Mouse (Mus musculus) cerebellum, adult 9-10 months (tissue): ENCODE measurements around the gene Dph1.

Source experiments
- DNase-seq: peaks from one replicate; pipeline ENCODE4 v3.0.0; 2022

The Dph1 gene

DNA sequence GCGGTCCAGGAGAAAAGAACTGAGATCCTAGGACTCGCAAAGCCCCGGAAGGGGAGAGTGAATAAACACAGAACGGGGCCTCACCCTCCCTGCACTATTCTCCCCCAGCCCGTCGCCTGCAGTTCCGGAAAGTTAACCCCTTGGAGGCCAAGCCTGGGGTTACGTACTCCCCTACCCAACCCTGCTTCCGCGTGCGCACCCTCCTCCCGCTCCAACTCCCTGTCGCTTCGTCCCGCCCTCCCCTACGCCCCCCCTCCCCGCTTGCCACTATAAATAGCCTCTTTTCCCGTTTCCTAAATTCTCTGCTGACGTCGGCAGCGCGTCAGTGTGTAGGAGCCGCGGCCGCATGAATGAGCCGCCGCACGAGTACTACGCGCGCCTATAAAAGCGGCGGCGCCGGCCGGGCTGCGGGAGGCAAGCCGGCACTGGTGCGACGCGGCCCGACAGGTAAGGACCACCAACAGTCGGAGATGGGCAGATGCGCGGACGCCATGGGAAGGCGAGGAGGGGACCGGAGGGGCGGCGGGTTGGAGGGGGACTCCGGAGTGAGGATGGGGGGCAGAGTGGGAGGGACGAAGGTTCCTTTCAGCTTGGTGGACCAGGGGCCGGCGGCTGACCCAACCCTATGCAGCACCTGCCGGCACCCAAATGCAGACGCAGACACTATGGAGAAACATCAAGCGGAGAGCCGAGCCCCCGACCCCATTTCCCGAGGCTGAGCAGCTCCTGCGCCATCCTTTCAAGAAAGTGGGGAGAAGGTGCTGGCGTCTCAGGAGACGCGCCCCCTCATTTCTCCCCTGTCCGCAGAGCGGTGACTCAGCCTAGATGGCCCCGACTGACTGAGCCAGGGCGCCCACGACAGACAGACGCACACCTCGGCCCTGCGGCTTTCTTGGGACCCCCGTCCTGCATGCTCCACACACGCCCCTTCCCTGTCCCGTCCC, 18.6 kb downstream of the Dph1 start:
- DNase-seq, result peak; percentile 63

DNA sequence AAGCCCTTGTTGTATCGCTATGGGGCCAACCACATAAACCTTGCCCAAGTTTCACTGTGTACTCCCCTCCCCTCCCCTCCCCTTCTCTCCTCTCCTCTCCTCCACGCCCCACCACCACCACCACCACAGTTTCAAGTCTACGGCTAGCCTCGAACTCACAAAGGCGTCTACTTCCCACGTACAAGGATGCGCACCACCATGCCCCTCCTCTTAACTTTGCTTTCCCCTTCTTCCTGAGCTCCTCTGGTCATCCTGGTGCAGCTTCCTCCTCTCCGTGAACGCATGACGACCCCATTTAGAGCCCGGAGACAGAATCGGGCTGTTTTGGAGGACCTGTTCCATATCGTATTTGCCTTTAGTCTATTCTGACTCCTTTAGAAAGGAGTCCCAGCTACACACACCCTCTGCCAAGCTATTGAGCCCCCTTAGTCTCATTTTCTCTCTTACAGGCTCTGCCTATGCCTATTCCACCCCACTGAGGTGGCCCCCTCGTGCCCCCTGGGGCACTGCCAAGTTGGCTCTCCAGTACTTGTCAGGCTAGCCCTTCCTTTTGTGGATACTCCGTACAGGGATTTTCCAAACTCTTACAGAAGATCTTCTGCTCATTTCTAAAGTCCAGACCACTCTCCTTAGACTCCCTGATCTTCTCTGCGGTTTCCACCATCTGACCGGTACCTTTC, 19.7 kb downstream of the Dph1 start:
- peak; percentile 70 for DNase-seq

DNA sequence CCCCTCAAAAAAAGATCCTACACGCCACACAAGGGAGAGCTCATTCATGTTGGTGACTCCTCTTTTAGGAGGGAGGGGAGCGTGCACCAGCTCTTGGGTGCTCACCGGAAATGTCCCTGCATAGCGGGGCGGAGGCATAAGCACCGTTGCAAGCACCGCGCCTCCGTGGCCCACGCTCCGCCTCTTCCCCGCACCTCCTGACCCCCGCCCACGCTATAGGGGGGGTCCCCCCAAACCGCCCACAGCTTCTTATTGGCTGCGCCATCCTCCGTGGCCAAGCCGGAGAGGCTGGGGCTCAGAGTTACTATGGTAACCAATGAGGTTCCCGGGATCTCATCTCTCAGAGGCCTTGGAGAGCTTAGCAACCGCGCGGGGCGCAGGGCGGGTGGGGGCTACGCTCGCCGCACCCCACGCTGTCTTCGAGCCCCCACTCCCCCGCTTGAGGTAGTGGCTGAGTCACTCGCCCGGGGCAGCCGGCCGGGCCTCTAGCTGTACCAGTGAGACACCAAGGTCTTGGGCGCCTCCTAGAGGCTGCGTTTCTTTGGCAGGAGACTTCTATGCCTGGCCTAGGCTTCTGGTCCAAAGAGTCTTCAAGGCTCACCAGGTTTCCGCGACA, 20.8 kb downstream of the Dph1 start:
- DNase-seq, result peak; percentile 97

DNA sequence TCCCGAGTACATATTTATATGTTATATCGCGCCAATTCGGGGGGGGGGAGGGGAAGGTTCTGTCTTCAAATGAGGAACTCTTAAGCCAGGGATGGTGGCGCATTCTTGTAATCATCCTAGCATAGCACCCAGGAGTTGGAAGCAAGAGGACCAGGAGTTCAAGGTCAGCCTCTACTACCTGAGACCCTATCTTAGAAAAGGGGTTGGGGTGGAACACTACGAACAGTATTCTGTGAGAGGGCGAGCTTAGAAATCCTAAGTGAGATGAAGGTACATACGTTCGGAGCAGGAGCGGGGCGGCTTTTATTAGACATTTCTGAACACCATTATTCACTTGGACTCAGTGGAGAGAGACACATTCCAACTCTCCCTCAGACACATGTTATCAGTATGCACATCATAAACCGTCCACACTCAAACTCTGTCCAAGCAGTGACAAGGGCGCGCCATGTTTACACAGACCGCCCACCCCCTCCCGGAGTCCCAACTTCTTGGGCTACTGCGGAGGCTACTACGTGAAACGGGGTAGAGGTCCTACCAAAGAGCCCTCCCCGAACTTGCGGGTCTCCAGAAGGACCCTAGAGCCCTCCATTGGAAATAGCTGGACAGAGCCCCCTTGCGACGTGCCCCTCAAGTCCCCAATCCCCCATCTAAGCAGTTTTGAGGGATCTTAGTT, 21.5 kb downstream of the Dph1 start, which contains the start of gene Hic1:
Gene Hic1, minus strand, starts transcription at position 115 of the 676 bp plus-strand sequence.
- DNase-seq, result peak; percentile 66

DNA sequence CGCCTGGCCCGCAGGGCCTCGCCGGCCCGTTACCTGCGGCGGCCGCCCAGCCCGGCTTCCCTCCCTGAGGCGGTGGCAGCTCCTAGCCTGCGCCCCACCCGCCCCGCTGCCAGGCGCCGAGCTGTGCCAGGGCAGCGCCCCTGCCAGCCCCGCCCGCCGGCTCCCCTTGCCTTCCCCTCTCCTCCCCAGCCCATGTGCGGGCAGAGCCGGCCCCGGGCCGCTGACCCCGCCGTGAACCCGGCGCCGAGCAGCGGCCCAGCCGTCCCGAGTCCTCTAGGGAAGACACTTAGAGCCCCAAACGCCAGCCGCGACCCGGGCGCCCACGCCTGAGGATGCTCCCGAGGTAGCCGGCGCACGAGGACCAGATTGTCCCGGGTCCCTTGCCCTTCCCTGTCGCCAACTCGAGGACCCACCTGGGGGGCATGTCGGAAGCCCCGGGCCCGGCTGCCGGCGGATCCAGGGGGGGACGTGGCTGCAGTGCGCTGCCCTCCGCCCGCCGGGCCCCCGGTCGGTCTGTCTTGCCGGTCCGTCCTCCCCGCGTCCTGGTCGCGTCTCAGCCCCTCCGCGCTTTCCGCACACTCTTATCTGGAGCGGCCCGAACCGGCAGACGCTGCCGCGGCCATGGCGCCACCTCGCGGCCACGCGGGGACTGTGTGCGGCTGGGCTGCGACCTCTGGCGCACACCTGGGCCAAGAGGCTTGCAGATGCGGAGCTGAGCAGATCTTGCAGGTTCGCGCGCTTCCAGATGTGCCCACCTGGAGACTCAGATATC, 22.3 kb downstream of the Dph1 start:
- peak; percentile 81 for DNase-seq

DNA sequence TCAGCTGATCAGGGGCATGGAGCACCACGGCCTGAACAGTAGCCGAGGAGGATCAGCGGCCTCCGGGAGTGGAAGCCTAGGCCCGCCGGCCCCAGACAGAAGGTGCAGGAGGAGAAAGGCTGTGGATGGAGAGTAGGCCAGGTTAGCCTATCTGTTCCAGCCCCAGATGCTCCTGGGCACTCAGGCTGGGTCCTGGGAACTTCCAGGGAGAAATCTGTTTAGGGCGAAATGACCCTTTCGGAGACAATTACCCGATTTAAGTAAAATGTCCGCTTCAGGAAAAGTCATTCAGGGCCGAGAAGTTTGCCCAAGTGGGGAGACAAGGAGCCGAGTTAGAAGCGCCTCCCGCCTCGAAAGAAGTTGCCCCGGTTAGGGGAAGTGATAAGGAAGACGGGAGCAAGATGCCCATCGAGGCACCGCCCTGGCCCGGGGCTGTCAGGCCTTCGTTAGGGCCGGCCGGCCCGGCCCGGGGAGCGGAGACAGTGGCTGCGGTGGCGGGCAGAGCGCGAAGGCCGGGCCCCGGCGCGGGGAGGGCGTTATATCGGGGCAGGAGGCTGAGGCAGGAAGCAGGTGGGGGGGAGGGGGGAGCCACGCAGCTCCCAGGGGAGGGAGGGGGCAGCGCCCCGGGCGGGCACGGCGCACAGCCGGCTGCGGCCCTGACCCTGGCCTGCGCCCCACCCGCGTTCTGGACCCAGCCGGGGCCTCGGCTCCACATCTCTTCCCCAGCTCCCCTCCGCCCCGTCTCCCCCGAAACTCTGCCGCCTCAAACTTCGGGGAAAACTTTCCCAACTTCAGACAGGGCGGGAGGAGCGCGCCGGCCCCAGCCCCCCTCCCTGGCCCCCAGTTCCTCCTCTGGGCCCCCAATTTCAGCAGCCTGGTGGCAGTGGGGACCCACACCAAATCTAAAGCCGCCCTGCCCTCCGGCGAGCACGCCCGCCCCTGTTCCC, 23.1 kb downstream of the Dph1 start:
- no peak for DNase-seq

DNA sequence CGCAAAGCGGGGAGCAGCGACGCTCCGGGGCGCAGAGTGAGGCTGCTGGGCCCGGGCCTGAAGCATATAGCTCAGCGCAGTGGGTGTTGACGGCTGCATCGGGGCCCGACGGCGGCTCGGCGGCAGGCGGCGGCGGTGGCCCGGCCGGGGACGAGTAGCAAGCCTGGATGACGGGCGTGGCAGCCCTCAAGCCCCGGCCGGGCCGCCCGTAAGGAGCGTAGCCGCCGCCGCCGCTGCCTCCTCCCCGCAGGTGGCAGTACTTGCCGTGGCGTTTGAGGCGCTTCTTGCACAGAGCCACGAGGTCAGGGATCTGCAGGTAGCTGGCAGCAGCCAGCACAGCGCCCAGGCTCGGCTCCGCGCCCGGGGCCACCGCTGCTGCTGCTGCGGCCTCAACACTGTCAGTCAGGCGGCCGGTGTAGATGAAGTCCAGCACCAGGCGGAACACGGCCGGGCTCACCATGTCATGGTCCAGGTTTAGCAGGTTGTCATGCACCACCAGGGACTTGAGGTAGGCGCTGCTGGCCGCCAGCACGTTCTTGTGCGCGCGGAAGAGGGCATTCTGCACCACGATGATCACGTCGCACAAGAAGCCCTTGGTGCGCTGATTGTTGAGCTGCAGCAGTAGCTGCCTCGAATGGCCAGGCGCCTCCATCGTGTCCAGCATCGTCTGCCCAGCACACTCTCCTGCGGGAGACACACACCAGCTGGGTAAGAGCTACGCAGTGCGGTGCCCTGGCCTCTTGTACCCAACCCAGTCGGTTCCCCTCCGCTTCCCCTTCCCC, 24.0 kb downstream of the Dph1 start:
- no peak for DNase-seq

DNA sequence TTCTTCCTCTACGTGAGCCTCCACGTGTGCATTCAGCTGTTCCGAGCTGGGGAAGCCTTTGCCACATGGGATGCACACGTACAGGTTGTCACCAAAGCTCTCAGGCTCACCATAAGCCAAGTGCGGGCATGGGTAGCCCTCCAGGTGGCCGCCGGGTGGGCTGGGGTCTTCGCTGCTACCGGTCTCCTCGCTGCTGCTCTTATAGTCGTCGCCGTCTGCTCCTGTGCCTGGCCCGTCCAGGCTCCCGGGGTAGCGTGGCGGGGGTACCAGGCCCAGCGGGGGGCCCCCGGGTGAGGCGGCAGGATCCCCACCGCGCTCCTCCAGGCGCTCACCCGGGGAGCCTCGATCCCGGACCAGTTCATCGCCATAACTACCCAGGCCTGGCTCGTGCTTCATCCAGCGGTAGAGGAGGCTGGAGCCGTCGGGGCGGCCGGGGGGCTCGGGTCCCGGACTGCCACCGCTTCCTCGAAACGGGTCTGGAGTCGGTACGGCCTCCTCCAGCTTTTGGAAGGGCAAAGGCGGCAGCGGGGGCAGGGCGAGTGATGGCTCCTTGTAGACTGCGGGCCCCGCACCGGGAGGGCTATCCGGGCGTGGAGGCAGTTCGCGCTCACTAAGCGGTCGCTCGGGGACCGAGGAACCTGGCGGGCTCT, 24.7 kb downstream of the Dph1 start:
- DNase-seq, result no peak

DNA sequence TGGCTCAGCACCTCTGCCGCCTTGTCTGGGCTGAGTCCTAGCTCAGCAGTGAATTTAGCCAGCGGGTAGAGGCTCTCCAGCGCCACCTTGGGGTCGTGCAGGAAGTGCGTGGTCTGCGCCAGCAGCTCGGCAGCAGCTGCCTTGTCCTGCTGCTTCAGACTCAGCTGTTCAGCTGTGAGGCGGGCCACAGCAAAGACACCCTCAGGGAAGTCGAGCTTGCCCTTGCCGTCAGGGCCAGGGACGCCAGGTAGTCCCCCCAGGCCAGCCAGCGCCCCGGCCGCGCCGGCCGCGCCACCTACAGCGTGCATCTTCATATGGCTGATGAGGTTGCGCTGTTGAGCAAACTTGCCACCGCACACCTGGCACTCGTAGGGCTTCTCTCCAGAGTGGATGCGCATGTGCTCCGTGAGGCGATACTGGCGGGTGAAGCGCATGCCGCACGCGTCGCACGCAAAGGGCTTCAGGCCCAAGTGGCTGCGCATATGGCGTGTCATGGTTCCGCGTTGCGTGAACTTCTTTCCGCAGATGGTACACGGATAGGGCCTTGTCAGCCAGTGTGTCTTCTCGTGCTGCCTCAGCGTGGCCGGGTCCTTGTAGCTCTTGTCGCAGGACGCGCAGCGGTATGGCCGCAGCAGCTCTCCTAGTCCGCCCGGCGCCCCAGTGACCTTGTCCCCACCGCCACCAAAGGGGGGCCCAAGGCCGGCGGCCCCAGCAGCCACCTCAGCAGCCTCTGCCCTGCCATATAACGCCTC, 25.4 kb downstream of the Dph1 start:
- no peak for DNase-seq

DNA sequence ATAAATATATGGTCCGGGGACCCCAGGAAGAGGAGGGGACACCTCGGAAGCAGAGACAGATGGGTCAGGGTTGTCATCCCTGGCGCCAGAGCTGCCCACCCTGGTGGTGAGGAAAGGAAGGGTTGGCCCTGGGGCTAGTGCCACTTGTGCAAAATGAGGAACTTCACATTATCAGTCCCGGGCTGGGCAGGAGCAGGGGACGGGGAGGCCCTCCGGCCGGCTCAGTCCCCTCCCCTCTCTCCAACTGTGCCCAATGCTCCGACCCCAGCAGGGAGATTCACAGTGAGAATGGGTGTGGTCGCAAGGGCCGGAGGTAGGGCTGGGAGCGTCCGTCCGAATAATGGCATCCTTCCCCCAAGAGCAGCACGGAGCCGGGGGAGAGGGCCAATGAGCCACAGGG, 26.3 kb downstream of the Dph1 start:
- no peak for DNase-seq

DNA sequence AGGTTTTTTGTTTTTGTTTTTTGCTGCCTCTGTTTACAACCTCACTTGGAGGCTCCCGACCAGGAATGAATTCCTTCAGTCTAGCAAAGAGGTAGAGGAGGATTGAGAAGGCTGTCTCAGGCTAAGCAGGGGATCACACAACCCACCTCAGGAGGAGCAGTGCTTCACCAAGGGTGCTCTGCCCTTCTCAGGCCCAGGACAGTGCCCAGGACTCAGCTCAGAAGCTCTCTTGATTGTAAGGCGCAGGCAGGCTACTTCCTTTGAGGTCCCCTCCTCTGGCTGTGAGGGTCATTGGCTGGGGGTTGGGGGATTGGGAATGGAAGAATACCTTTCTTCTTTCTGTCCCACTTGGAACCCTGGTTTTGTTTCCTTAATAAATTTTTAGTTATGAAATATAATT, 27.0 kb downstream of the Dph1 start:
- DNase-seq, result no peak

DNA sequence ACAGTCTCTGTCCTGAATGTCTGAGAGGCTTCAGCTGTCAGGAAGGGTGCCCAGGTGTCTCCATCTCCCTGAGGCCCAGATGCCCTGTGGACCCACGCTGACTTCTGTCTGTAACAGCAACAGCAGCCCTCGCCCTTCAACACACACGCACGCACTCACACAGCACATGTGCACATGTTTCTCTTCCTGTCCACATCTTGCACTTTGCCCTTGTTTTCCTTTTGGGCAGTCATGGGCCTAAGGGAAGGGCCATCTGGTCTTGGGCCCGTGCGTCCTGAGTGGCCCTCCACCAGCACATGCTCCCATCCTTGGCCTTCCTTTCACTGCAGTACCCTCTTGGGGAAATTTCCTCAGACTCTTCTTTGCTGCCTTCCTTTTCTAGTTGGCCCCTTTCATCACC, 27.7 kb downstream of the Dph1 start:
- no peak for DNase-seq

DNA sequence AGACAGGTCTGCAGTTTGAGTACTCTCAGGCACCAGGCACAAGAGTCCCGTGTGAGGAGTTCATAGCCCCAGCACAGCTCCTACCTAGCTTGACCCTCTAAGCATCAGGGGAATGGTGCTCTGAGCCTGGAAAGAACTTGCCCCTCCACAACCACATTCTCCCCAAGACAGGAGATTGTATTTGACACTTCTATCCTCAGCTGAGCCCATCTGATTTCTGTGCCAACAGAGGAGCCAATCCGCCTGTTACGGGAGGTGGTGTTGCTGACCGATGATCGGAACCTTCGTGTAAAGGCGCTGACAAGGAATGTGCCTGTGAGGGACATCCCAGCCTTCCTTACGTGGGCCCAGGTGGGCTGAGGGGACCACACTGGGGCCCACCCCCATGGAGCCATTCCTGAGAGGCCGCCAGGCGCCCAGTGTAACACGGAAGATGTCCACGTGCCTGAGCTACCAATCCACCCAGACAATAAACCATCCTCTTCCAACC, 28.4 kb downstream of the Dph1 start:
- no peak for DNase-seq

DNA sequence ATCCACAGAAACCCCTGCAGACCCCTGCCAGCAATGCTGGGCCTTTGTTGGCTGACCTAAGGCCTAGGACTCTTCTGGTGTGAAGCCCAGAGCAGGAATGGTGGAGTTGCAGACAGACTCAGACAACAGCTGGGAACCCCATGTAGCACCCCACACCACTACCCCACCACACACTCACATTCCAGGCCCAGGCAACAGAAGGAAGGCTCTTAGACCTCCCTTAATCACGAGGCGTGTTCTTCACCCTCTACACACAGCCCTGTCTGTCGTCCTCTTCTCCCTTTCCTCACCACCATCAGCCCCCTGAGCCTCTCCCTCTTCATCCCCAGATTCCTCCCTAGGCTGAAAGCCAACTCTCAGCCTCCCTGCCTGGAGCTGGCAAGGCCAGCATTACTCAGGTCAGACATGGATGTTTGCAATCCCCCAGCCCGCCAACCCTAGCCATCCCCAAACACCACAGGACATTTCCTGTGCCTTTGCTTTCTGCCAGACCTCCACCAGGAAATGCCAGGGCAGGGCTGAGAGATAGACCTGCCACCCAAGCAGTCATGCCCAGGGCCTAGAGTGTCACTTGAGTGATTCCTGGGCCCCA, 29.5 kb downstream of the Dph1 start:
- no peak for DNase-seq

DNA sequence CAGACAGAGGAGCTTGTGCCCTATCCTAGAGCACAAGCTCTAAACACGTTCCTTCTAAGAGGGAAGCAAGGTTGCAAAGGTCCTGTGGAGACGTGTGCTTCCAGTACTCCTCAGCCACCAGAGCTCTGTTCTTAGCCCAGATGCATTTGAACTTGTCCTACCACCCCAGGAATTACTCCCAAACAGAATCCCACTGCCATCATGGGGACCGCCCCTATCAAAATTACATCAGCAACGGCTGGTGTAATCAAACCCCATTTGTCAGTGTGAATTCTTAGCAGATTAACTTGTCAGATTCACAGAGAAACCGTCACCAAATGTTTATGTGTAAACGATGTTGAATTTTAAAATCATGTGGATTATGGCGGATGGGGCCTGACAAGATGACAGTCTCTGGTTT, 30.1 kb downstream of the Dph1 start:
- DNase-seq, result no peak

DNA sequence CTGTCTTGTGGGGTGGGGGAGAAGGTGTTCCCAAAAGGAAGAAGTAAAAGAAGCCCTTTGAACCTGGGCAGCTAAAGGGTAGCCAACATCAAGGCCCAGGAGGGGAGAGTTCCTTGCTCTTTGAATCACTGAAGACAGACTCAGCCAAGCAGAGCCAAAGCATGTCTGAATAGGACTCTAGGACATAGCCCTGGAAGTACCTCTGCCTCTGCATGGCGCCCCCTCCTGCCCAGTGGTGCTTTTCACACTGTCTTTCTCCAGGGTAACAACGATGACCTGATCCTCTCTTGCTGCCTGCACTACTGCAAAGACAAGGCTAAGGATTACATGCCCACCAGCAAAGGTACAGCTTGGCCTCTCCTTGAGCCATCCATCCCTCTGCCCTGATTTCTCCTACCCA, 31.5 kb downstream of the Dph1 start:
- no peak for DNase-seq

DNA sequence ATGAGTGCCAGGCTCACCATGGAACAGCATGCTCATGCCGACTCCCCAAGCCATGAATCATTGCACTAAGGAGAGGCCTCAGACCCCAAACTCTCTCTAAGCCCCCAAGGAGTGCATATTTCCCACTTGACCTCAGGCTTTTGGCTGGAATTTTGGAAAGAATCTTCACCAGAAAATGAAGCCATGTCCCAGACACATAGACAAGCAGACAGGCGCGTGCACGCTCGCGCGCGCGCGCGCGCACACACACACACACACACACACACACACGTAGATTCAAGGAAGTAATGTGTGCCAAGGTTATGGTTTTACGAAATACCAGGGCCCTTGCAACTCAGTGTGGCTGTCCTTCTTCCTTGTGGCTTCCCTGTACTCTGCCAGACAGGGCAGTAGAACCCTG, 32.6 kb downstream of the Dph1 start:
- DNase-seq, result no peak

DNA sequence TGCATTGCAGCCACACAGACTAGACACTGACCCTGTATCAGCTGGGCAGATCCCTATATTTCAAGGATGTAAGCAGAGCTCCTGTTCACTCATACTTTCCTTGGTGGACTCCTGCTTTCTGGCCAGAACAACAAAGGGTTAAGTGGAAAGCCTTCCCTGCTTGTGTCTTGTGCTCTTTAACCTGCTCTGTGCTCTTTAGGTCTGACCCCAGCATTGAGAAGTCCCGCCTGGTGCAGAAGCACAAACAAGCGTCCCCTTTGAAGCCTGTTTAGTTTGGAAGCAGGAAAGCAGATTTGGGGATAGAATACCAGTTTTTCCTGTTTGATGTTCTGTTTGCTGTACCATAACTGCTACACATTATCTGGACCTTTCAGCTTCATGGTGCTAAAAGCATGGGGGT, 33.1 kb downstream of the Dph1 start:
- no peak for DNase-seq
